Mouse (Mus musculus) heart, embryonic 11.5 days (tissue): Measurements from ENCODE around the gene Gm20388. TPM values are rescaled to one million over a fixed set of nuclear protein-coding genes. Genes with fewer than 3 reads are reported as not detected.
A peak's percentile ranks its signal among the peaks of the same experiment; 100 is the strongest.

Experiments used
- ATAC-seq: fragments of 200-750 bp; cut with Nextera tagmentation; replicated peaks from 2 replicates; pipeline ENCODE4 v1.8.0; 2017; ENCODE audit warnings: moderate library complexity; ENCODE audit not compliant: insufficient number of reproducible peaks, low FRiP score, low TSS enrichment
- H3K27ac ChIP-seq: fragments of 300-500 bp; sonication (generic); 2 replicates; pipeline ENCODE4 v1.5.1; 2014; ENCODE audit warnings: mild to moderate bottlenecking, low read depth, low read length
- H3K27me3 ChIP-seq: fragments of 300-500 bp; sonication (generic); 2 replicates; pipeline ENCODE4 v1.6.1; 2014; ENCODE audit warnings: mild to moderate bottlenecking, low read length, mixed read lengths; ENCODE audit not compliant: control insufficient read depth, insufficient read depth
- H3K36me3 ChIP-seq: fragments of 300-500 bp; sonication (generic); 2 replicates; pipeline ENCODE4 v1.6.1; 2014; ENCODE audit warnings: mild to moderate bottlenecking, low read length, moderate library complexity, mixed read lengths; ENCODE audit not compliant: control insufficient read depth, insufficient read depth
- H3K4me1 ChIP-seq: fragments of 300-500 bp; sonication (generic); 2 replicates; pipeline ENCODE4 v1.6.1; 2014; ENCODE audit warnings: low read length; ENCODE audit not compliant: control insufficient read depth, insufficient read depth
- H3K4me2 ChIP-seq: fragments of 300-500 bp; sonication (generic); 2 replicates; pipeline ENCODE4 v1.6.1; 2014; ENCODE audit warnings: mild to moderate bottlenecking, moderate library complexity
- H3K4me3 ChIP-seq: fragments of 300-500 bp; sonication (generic); 2 replicates; pipeline ENCODE4 v1.5.1; 2014; ENCODE audit warnings: low read depth, low read length
- H3K9ac ChIP-seq: fragments of 300-500 bp; sonication (generic); 2 replicates; pipeline ENCODE4 v1.6.1; 2014; ENCODE audit warnings: mild to moderate bottlenecking, low read depth, low read length, moderate library complexity
- H3K9me3 ChIP-seq: fragments of 300-500 bp; sonication (generic); replicated peaks from 2 replicates; pipeline ENCODE4 v1.6.1; 2016; ENCODE audit warnings: low read length; ENCODE audit not compliant: control insufficient read depth
- WGBS: fragments of 180-500 bp; shearing (Covaris S2); extraction: QIAGEN DNeasy Blood & Tissue Kit; methylation state at CpG from one replicate; pipeline ENCODE4 v1.1.7; 2014; ENCODE audit not compliant: insufficient replicate concordance; 5-methylcytosine and 5-hydroxymethylcytosine counted together
- polyA plus RNA-seq: library from polyadenylated mRNA; unstranded; fragments of >200 nt; fragmentation: Nextera tagmentation; extraction: Ambion mirVana; gene quantifications from 2 replicates; pipeline ENCODE4 v1.2.1, GENCODE M21; 2014

The Gm20388 gene
- polyA plus RNA-seq, 1 experiment from 2014 or later, result 6.4 TPM

DNA sequence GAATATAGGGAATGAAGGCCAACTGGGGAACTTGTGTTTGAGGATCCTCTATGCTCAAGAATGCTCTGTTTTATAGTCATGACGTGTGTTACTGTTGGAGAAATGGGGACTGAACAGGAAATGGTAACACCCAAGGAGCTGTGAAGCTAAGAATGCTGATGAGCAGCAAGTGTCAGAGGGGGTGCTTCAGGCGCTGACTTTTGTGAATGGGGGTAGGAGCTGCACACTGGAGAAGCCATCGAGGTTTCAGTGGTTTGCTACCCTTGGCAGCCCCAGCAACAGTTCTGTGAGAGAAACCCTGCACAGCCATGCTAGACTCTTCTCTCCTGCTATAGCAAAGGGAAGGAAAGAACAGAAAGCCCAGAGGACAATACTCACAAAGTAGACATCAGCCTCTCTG lies 3001.5 kb downstream of the Gm20388 start:
- ATAC-seq, result no peak

DNA sequence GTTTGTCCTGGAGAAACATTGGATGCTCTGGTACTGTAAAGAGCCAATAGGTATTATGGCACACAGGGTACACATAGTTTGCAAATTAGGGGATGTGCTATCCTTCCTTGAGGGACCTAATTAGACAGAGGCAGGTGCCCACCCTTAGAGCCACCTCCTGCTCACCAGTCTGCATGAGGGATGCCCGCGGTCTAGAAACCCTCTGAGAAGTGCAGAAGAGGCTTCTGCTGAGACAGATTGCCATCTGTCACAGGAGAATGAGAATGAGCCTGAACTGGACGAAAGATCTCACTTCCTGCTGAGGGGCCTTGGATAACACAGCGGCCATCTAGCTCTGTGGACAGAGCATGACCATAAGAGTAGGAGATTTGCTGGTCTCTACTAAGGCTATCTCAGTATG lies 3002.2 kb downstream of the Gm20388 start:
- 84% methylated on average over 4 of the region's 4 CpGs for WGBS
- no peak for ATAC-seq
- no peak overlapping the region for H3K4me2 ChIP-seq

More for the DNA sequence above, 3001.5 kb downstream of the Gm20388 start:
- no peak overlapping the region for H3K4me2 ChIP-seq
- 70% methylated on average over 3 of the region's 3 CpGs for WGBS
- H3K27me3 ChIP-seq, result no peaks in the 10 kb centered on the region
- no peak overlapping the region for H3K27ac ChIP-seq
- H3K9ac ChIP-seq, result no peak overlapping the region
- peaks cover 12% of the 10 kb centered on the region for H3K4me1 ChIP-seq
- no peak overlapping the region for H3K4me3 ChIP-seq
- no peaks in the 10 kb centered on the region for H3K9me3 ChIP-seq
- peaks cover 4% of the 10 kb centered on the region; the same call in 1 of the 2 replicates for H3K36me3 ChIP-seq

DNA sequence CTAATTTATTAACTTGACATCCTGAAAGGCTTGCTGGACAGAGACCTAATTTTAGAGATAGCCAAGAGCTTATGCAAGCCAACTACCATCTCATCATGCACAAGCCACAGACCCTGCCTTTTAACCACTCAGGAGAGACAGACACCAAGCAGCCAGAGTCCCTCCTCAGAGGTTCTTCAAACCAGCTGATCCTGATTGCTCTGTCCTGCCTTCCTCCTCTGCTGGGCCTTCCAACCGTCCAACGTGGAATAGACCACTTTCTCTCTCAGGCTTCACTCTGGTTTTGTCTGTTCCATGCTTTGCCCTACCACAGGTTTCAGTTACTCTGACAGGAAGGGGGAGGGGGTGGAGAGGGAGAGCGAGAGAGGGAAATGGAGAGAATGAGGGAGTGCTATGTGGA lies 3006.1 kb downstream of the Gm20388 start:
- whole genome bisulfite sequencing, result 50% methylated on average over 3 of the region's 3 CpGs
- Histone ChIP-seq H3K9ac (0 out of 2 replicates have a peak overlapping the region, but pooled peaks have one; percentile 43), H3K27ac (peak overlapping the region; percentile 92), H3K27me3 (no peaks in the 10 kb centered on the region), H3K4me1 (peaks cover 52% of the 10 kb centered on the region), H3K9me3 (no peaks in the 10 kb centered on the region), H3K4me3 (no peak overlapping the region), H3K4me2 (no peak overlapping the region), H3K36me3 (no peaks in the 10 kb centered on the region)
- ATAC-seq, result no peak

More for the DNA sequence above, 3002.2 kb downstream of the Gm20388 start:
- Histone ChIP-seq H3K9ac (no peak overlapping the region), H3K27me3 (no peaks in the 10 kb centered on the region), H3K27ac (no peak overlapping the region), H3K9me3 (no peaks in the 10 kb centered on the region), H3K4me1 (peaks cover 19% of the 10 kb centered on the region), H3K4me3 (no peak overlapping the region), H3K36me3 (0 out of 2 replicates have a peak, but pooled peaks cover under 1% of the 10 kb centered on the region)

DNA sequence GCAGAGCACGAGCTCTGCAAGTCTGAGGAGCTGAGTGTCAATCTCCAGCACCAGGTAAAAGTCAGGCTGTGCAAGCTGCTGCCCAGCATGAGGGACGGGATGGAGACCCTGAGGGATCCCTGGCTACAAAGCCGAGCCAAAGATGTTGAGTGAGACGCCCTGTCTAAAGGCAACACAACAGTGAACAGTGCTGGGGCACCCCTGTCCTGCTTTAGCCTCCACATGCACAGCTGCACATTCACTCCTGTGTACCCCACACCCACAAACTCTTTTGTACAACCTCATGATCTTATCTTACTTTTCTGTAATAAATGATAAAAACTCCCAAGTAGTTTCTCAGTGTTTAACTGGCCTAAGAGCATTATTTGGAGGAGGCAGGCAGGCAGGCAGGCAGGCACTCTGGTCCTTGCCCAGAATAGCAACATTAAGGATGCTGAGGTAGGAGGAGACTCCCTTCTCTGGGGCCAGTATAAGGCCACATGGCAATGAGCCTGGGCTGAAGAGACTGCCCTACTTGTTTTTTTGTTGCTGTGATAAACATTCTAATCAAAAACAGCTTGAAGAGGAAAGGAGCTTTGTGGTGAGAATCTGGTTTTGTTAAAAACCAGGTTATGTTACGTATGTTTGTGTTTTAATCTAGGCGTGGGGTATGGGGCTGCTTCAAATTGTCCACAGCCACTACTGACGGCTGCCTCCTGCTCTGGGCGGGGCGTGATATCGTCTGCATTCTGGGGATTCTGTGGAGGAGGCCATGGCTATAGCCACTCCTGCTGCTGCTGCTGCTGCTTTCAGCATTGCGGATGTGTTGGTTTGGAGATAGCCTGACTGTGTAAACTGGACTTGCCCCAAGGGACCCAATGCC lies 3007.1 kb downstream of the Gm20388 start:
- peak overlapping the region; percentile 4; the same call in 1 of the 2 replicates for H3K9ac ChIP-seq
- 18% methylated on average over 11 of the region's 11 CpGs for WGBS
- peak overlapping the region; percentile 92 for H3K27ac ChIP-seq
- H3K9me3 ChIP-seq, result no peaks in the 10 kb centered on the region
- no peaks in the 10 kb centered on the region for H3K27me3 ChIP-seq
- peak overlapping the region; percentile 34 for H3K4me2 ChIP-seq
- H3K4me1 ChIP-seq, result peaks cover 60% of the 10 kb centered on the region
- no peaks in the 10 kb centered on the region for H3K36me3 ChIP-seq
- no peak overlapping the region for H3K4me3 ChIP-seq
- ATAC-seq, result peak; percentile 75

DNA sequence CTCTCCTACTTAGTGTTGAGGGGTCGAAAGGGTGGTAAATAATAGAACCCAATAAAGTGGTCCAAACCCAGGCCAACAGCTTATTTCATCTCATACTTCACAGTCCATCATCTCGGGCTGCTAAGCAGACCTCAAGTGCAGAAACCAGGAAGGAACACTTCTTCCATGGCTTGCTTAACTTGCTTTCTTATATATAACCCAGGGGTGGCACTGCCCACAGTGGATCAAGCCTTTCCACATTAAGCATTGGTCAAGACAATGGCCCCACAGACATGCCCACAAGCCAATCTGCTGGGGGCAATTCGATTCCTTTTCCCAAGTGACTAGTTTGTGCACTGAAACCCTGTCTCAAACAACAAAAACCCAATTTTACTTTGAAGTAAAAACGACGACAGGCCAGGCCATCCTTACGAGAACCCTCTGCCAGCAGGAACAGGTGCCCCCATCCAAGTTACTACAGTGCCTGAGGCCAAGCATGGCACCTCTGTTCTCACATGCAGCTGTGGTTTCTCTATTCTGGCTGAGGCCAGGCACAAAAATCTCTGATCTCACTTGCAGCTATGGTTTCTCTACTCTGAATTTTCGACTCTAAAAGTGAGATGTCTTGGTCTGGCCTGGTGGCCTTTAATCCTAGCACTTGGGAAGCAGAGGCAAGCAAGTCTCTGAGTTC lies 3007.9 kb downstream of the Gm20388 start:
- Histone ChIP-seq H3K27me3 (no peaks in the 10 kb centered on the region), H3K4me3 (no peak overlapping the region), H3K9ac (no peak overlapping the region; the same call in 1 of the 2 replicates), H3K4me2 (peak overlapping the region; percentile 34), H3K4me1 (peaks cover 67% of the 10 kb centered on the region), H3K27ac (peak overlapping the region; percentile 92), H3K9me3 (no peaks in the 10 kb centered on the region), H3K36me3 (no peaks in the 10 kb centered on the region)
- WGBS, result 73% methylated on average over 7 of the region's 7 CpGs
- no peak for ATAC-seq

- Histone ChIP-seq H3K27ac (no peak overlapping the region), H3K9ac (no peak overlapping the region), H3K4me1 (peaks cover 85% of the 10 kb centered on the region), H3K4me3 (no peak overlapping the region), H3K27me3 (no peaks in the 10 kb centered on the region), H3K9me3 (no peaks in the 10 kb centered on the region), H3K36me3 (no peaks in the 10 kb centered on the region), H3K4me2 (no peak overlapping the region)
- no peak for ATAC-seq
- WGBS, result 81% methylated on average over 7 of the region's 7 CpGs
These were observed 3010.2 kb downstream of the Gm20388 start for GRCm38 (mm10) chr8:122920890-122921289.

- H3K4me1 ChIP-seq, result peaks cover 77% of the 10 kb centered on the region
- WGBS, result 88% methylated on average over 3 of the region's 3 CpGs
These were observed 3012.3 kb downstream of the Gm20388 start for GRCm38 (mm10) chr8:122922945-122923344.

GRCm38 (mm10) chr8:122923431-122924090 lies 3012.9 kb downstream of the Gm20388 start:
- Histone ChIP-seq H3K9me3 (no peaks in the 10 kb centered on the region), H3K36me3 (no peaks in the 10 kb centered on the region), H3K27ac (peak overlapping the region; percentile 68), H3K4me1 (peaks cover 71% of the 10 kb centered on the region), H3K4me3 (no peak overlapping the region), H3K4me2 (peak overlapping the region; percentile 12), H3K27me3 (no peaks in the 10 kb centered on the region), H3K9ac (no peak overlapping the region)
- ATAC-seq, result no peak
- 32% methylated on average over 7 of the region's 7 CpGs for WGBS

More at GRCm38 (mm10) chr8:122922945-122923344, 3012.3 kb downstream of the Gm20388 start:
- H3K4me2 ChIP-seq, result no peak overlapping the region
- no peaks in the 10 kb centered on the region for H3K36me3 ChIP-seq
- H3K9ac ChIP-seq, result no peak overlapping the region
- H3K27ac ChIP-seq, result peak overlapping the region; percentile 68; the same call in 1 of the 2 replicates
- H3K27me3 ChIP-seq, result no peaks in the 10 kb centered on the region
- no peak overlapping the region for H3K4me3 ChIP-seq
- ATAC-seq, result no peak
- H3K9me3 ChIP-seq, result no peaks in the 10 kb centered on the region
